Mouse (Mus musculus): ENCODE results near the gene Gm12258. TPM values are rescaled to one million over a fixed set of nuclear protein-coding genes. Genes with fewer than 3 reads are reported as not detected.
A peak's percentile ranks its signal among the peaks of the same experiment; 100 is the strongest.

Gm12258 gene
- 3.7 and 4.7 TPM in 2 replicates for total RNA-seq (2012; rRNA removed)

- H3K27ac ChIP-seq (ENCODE audit: insufficient read depth, low read depth, low read length, poor library complexity, severe bottlenecking) = no peak within 1 kb of the TSS
- no peaks in the 10 kb centered on the region for H3K4me1 ChIP-seq (ENCODE audit: control insufficient read depth in 2 of 2, insufficient read depth in 2 of 2, low read length in 2 of 2, poor library complexity in 1 of 2)
- H3K9me3 ChIP-seq (ENCODE audit: control insufficient read depth, insufficient read depth, low read depth, low read length) = no peaks in the 10 kb centered on the region
- peak within 1 kb of the TSS; percentile 72 to 90 for H3K4me3 ChIP-seq (ENCODE audit: insufficient read depth in 1 of 2, low read depth in 1 of 2, low read length in 2 of 2, poor library complexity in 1 of 2, severe bottlenecking in 1 of 2)
- H3K36me3 ChIP-seq (ENCODE audit: control insufficient read depth, insufficient read depth, low read length, poor library complexity, severe bottlenecking) = no peaks in the 10 kb centered on the region
- in situ Hi-C loops (cut with MboI; ENCODE audit: low sequenced_read_pairs in 2 of 2, unreplicated experiment in 2 of 2) = no loop called here
- no peak for TF ChIP-seq MAFK (IDR thresholded peaks at IDR 0.05; ENCODE audit: insufficient read depth, low read depth, low read length)
- 0 out of 2 replicates have a peak, but pooled peaks have one; percentile 21 for TF ChIP-seq HCFC1 (IDR thresholded peaks at IDR 0.05; ENCODE audit: borderline replicate concordance, insufficient read depth, low read length)
- peak; percentile 96 for TF ChIP-seq CHD2 (IDR thresholded peaks at IDR 0.05; ENCODE audit: low read depth, low read length)
- peak within 1 kb of the TSS; percentile 70 for H3K9ac ChIP-seq (ENCODE audit: insufficient read depth, low read depth, low read length, poor library complexity, severe bottlenecking)
- DNase-seq (ENCODE audit: low read depth, low spot score) = peak; percentile 99
Measured at GRCm38 (mm10) chr11:58846919-58847461, at the start of gene Gm12258. Gene Gm12258 (plus strand): TSS chr11:58847158.

- no peak overlapping the region for H3K27ac ChIP-seq (ENCODE audit: insufficient read depth, low read depth, low read length, poor library complexity, severe bottlenecking)
- TF ChIP-seq HCFC1 (IDR thresholded peaks at IDR 0.05; ENCODE audit: borderline replicate concordance, insufficient read depth, low read length) (no peak), ZNF384 (IDR thresholded peaks at IDR 0.05; ENCODE audit: low read depth, low read length) (no peak), CHD2 (IDR thresholded peaks at IDR 0.05; ENCODE audit: low read depth, low read length) (no peak), MAFK (IDR thresholded peaks at IDR 0.05; ENCODE audit: insufficient read depth, low read depth, low read length) (no peak), ZC3H11A (IDR thresholded peaks at IDR 0.05; ENCODE audit: borderline replicate concordance, low read depth, low read length) (no peak)
- in situ Hi-C loops (cut with MboI; ENCODE audit: low sequenced_read_pairs in 2 of 2, unreplicated experiment in 2 of 2) = no loop called here
- no peaks in the 10 kb centered on the region for H3K36me3 ChIP-seq (ENCODE audit: control insufficient read depth, insufficient read depth, low read length, poor library complexity, severe bottlenecking)
- peaks cover 0 to 5% of the 10 kb centered on the region in 2 experiments; a peak in 1 of 4 replicates for H3K4me1 ChIP-seq (ENCODE audit: control insufficient read depth in 2 of 2, insufficient read depth in 2 of 2, low read length in 2 of 2, poor library complexity in 1 of 2)
- no peak overlapping the region for H3K4me3 ChIP-seq (ENCODE audit: insufficient read depth in 1 of 2, low read depth in 1 of 2, low read length in 2 of 2, poor library complexity in 1 of 2, severe bottlenecking in 1 of 2)
- no peaks in the 10 kb centered on the region for H3K9me3 ChIP-seq (ENCODE audit: control insufficient read depth, insufficient read depth, low read depth, low read length)
- no peak overlapping the region for H3K9ac ChIP-seq (ENCODE audit: insufficient read depth, low read depth, low read length, poor library complexity, severe bottlenecking)
- no peak for DNase-seq (ENCODE audit: low read depth, low spot score)
Measured at GRCm38 (mm10) chr11:58799747-58800146, 47.2 kb upstream of the Gm12258 start.

- Histone ChIP-seq H3K27ac (ENCODE audit: insufficient read depth, low read depth, low read length, poor library complexity, severe bottlenecking) (no peak within 1 kb of the TSS), H3K9ac (ENCODE audit: insufficient read depth, low read depth, low read length, poor library complexity, severe bottlenecking) (no peak within 1 kb of the TSS), H3K9me3 (ENCODE audit: control insufficient read depth, insufficient read depth, low read depth, low read length) (no peaks in the 10 kb centered on the region), H3K4me3 (ENCODE audit: insufficient read depth in 1 of 2, low read depth in 1 of 2, low read length in 2 of 2, poor library complexity in 1 of 2, severe bottlenecking in 1 of 2) (peak within 1 kb of the TSS in 1 of 2 experiments; percentile 49; a peak in 1 of 4 replicates), H3K4me1 (ENCODE audit: control insufficient read depth in 2 of 2, insufficient read depth in 2 of 2, low read length in 2 of 2, poor library complexity in 1 of 2) (peaks cover 0 to 5% of the 10 kb centered on the region in 2 experiments; a peak in 1 of 4 replicates), H3K36me3 (ENCODE audit: control insufficient read depth, insufficient read depth, low read length, poor library complexity, severe bottlenecking) (no peaks in the 10 kb centered on the region)
- no peak for TF ChIP-seq HCFC1 (IDR thresholded peaks at IDR 0.05; ENCODE audit: borderline replicate concordance, insufficient read depth, low read length)
- no peak for TF ChIP-seq MAFK (IDR thresholded peaks at IDR 0.05; ENCODE audit: insufficient read depth, low read depth, low read length)
- peak; percentile 50 for DNase-seq (ENCODE audit: low read depth, low spot score)
- in situ Hi-C loops (cut with MboI; ENCODE audit: low sequenced_read_pairs in 2 of 2, unreplicated experiment in 2 of 2) = no loop called here
Measured at GRCm38 (mm10) chr11:58801558-58802228, 45.3 kb upstream of the Gm12258 start, which contains the start of gene Fam183b. Gene Fam183b (minus strand): TSS chr11:58801960.

- Histone ChIP-seq H3K27ac (ENCODE audit: insufficient read depth, low read depth, low read length, poor library complexity, severe bottlenecking) (no peak overlapping the region), H3K9me3 (ENCODE audit: control insufficient read depth, insufficient read depth, low read depth, low read length) (no peaks in the 10 kb centered on the region), H3K9ac (ENCODE audit: insufficient read depth, low read depth, low read length, poor library complexity, severe bottlenecking) (no peak overlapping the region), H3K4me1 (ENCODE audit: control insufficient read depth in 2 of 2, insufficient read depth in 2 of 2, low read length in 2 of 2, poor library complexity in 1 of 2) (peaks cover 0 to 5% of the 10 kb centered on the region in 2 experiments; a peak in 1 of 4 replicates), H3K36me3 (ENCODE audit: control insufficient read depth, insufficient read depth, low read length, poor library complexity, severe bottlenecking) (no peaks in the 10 kb centered on the region), H3K4me3 (ENCODE audit: insufficient read depth in 1 of 2, low read depth in 1 of 2, low read length in 2 of 2, poor library complexity in 1 of 2, severe bottlenecking in 1 of 2) (no peak overlapping the region)
- in situ Hi-C loops (cut with MboI; ENCODE audit: low sequenced_read_pairs in 2 of 2, unreplicated experiment in 2 of 2) = no loop called here
- no peak for TF ChIP-seq CHD2 (IDR thresholded peaks at IDR 0.05; ENCODE audit: low read depth, low read length)
- no peak for TF ChIP-seq MAFK (IDR thresholded peaks at IDR 0.05; ENCODE audit: insufficient read depth, low read depth, low read length)
- TF ChIP-seq ZNF384 (IDR thresholded peaks at IDR 0.05; ENCODE audit: low read depth, low read length) = no peak
- TF ChIP-seq ZC3H11A (IDR thresholded peaks at IDR 0.05; ENCODE audit: borderline replicate concordance, low read depth, low read length) = no peak
- TF ChIP-seq HCFC1 (IDR thresholded peaks at IDR 0.05; ENCODE audit: borderline replicate concordance, insufficient read depth, low read length) = no peak
- no peak for DNase-seq (ENCODE audit: low read depth, low spot score)
Measured at GRCm38 (mm10) chr11:58803871-58804270, 43.1 kb upstream of the Gm12258 start.
